ENCODE assay signal across 24 mouse cellular contexts in the genomic region with DNA sequence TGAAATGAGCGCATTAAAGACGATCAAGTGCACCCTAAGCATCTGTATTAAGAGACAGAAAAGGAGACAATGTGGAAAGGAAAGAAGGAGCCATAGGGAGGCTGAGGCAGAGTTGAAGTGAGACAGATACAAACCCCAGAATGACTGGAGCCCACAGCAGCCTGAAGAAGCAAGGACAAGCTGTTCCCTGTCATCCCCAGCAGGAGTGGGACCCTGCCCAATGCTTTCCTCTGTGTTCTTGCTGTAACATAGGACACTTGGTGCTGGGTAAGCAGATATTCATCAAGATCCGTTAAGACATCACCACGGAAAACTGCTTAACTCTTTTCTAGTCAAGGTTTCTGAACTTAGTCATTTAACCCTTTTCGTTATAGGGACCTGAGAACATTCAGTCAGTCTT.
"Had no signal": no experiment of that assay in that cellular context is flagged by ENCODE, and none has a peak within 500 bp of the region (broad histone marks: within the 10 kb centered on the region; RNA-seq: fewer than 3 reads in every experiment).

No protein-coding gene starts in this region.

- H3K4me3 ChIP-seq: embryonic facial prominence, embryonic 10.5 days; embryonic facial prominence, embryonic 12.5 days; embryonic facial prominence, embryonic 13.5 days; embryonic facial prominence, embryonic 15.5 days; erythroblast, embryonic 14.5 days; forebrain, embryonic 10.5 days; forebrain, embryonic 12.5 days; forebrain, embryonic 13.5 days; forebrain, embryonic 15.5 days; gastrocnemius, adult 2 months; heart, adult 2 months; heart, embryonic 10.5 days had no signal

- DNase-seq: cerebellum, adult 2 months; cerebellum, adult 9-11 months; cerebellum, postnatal 25 days; cerebellum, postnatal 36 days; embryo, embryonic 11 days; forebrain, postnatal 0 days; gastrocnemius, adult 2 months; gastrocnemius, postnatal 10 days; gastrocnemius, postnatal 14 days; gastrocnemius, postnatal 25 days; gastrocnemius, postnatal 36 days; heart, adult 11 months; heart, adult 18-20 months; heart, adult 2 months had no signal

- H3K27ac ChIP-seq: embryonic facial prominence, embryonic 10.5 days; embryonic facial prominence, embryonic 12.5 days; embryonic facial prominence, embryonic 13.5 days; embryonic facial prominence, embryonic 15.5 days; forebrain, embryonic 10.5 days; forebrain, embryonic 12.5 days; forebrain, embryonic 13.5 days; forebrain, embryonic 15.5 days; gastrocnemius, adult 2 months; heart, adult 2 months; heart, embryonic 10.5 days had no signal
